ENCODE assay signal across 16 mouse cellular contexts in genomic region chr4:6508091-6508490, GRCm38 (mm10).
"Had no signal": no experiment of that assay in that cellular context is flagged by ENCODE, and none has a peak within 500 bp of the region (broad histone marks: within the 10 kb centered on the region; RNA-seq: fewer than 3 reads in every experiment).

No protein-coding gene starts in this region.

- H3K9ac ChIP-seq: limb, embryonic 13.5 days; liver, embryonic 12.5 days; liver, embryonic 15.5 days; lung, embryonic 15.5 days; stomach, embryonic 15.5 days had no signal

- H3K4me1 ChIP-seq: limb, embryonic 13.5 days; liver, embryonic 12.5 days; liver, embryonic 15.5 days had no signal

- H3K9me3 ChIP-seq: limb, embryonic 10.5 days; limb, embryonic 13.5 days; liver, embryonic 12.5 days; liver, embryonic 15.5 days; lung, embryonic 15.5 days; stomach, embryonic 15.5 days had no signal

- H3K4me2 ChIP-seq: limb, embryonic 13.5 days; liver, embryonic 12.5 days; liver, embryonic 15.5 days; lung, embryonic 15.5 days; midbrain, embryonic 11.5 days; stomach, embryonic 15.5 days had no signal

- H3K27me3 ChIP-seq: limb, embryonic 13.5 days; liver, embryonic 12.5 days; liver, embryonic 15.5 days; lung, embryonic 15.5 days; stomach, embryonic 15.5 days had no signal

- H3K36me3 ChIP-seq: limb, embryonic 10.5 days; limb, embryonic 13.5 days; liver, embryonic 12.5 days; liver, embryonic 15.5 days; lung, embryonic 15.5 days; stomach, embryonic 15.5 days had no signal

- ATAC-seq: intestine, postnatal 0 days; liver, embryonic 12.5 days had no signal

- DNase-seq: layer of hippocampus, adult 9-11 months; liver; lung, adult 18-20 months; lung, postnatal 10 days; lung, postnatal 4 days; midbrain, embryonic 14.5 days had no signal

- H3K27ac ChIP-seq: kidney, postnatal 0 days; layer of hippocampus, adult 2 months; limb, embryonic 10.5 days; limb, embryonic 13.5 days; liver, embryonic 12.5 days; liver, embryonic 15.5 days; lung, embryonic 15.5 days; stomach, embryonic 15.5 days had no signal

- H3K4me3 ChIP-seq: layer of hippocampus, adult 2 months; limb, embryonic 10.5 days; limb, embryonic 13.5 days; liver, embryonic 12.5 days; liver, embryonic 15.5 days; lung, embryonic 15.5 days; stomach, embryonic 15.5 days had no signal
